Mouse (Mus musculus): ENCODE results near the gene Mast4. TPM values are rescaled to one million over a fixed set of nuclear protein-coding genes. Genes with fewer than 3 reads are reported as not detected.

Mast4 gene
- total and polyA plus RNA-seq, 2 experiments = 0.83 to 5.3 TPM

DNA sequence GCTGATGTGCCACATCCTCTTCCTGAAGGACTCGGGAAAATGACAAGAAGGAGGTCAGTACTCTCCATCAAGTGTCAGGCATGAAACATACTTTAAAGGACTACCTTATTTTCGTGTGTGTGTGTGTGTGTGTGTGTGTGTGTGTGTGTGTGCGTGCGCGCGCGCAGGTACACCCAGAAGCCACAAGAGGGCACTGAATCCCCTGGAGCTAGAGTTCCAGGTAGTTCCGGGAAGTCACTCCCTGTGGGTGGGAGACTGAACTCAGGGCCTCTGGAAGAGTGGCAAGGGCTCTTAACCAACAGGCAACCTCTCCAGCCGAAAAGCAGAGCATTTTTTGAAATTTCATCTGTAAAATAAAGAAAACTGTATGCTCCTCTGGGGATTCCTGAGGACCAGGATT lies 152.5 kb downstream of the Mast4 start:
- Histone ChIP-seq H3K4me1 (ENCODE audit: control insufficient read depth, insufficient read depth, low read length) (no peaks in the 10 kb centered on the region), H3K9ac (ENCODE audit: low read depth, low read length) (no peak overlapping the region), H3K27ac (replicated peaks; ENCODE audit: insufficient read depth, low read depth, low read length) (no peak overlapping the region), H3K27me3 (ENCODE audit: control insufficient read depth, insufficient read depth, low read length) (no peaks in the 10 kb centered on the region), H3K79me2 (ENCODE audit: control insufficient read depth, insufficient read depth, low read length) (no peaks in the 10 kb centered on the region), H3K36me3 (ENCODE audit: control insufficient read depth, insufficient read depth, low read length) (no peaks in the 10 kb centered on the region), H3K4me3 (ENCODE audit: insufficient read depth, low read depth, low read length) (no peak overlapping the region)
- 90% methylated on average over 9 of the region's 9 CpGs for WGBS
- no peak for TF ChIP-seq POLR2A (IDR thresholded peaks at IDR 0.05; ENCODE audit: extremely low read depth, insufficient read depth, low read length)
- TF ChIP-seq CTCF (IDR thresholded peaks at IDR 0.05; ENCODE audit: low read depth, low read length) = no peak
- no peak for DNase-seq (ENCODE audit: extremely low read depth, low read depth, low spot score)

DNA sequence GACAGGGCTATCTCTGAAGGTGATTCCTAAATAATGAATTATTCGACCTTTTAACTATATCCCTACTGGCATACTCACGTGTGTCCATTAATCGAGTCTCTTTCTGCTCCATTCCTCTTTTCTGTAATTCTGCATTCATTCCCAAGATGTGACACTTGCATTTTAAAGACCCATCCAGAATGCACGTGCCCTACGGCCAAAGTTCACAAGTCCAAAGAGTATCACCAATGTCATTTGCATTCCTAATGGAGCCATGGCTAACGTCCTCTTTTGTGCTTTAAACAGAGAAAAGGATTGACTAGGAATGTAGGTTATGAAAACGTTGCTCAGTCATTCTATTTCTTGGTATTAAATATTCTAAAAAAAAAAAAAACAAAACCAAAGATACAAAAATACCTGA lies 157.4 kb downstream of the Mast4 start:
- no peak overlapping the region for H3K9ac ChIP-seq (ENCODE audit: low read depth, low read length)
- no peak overlapping the region for H3K4me3 ChIP-seq (ENCODE audit: insufficient read depth, low read depth, low read length)
- H3K36me3 ChIP-seq (ENCODE audit: control insufficient read depth, insufficient read depth, low read length) = no peaks in the 10 kb centered on the region
- TF ChIP-seq CTCF (IDR thresholded peaks at IDR 0.05; ENCODE audit: low read depth, low read length) (no peak), POLR2A (IDR thresholded peaks at IDR 0.05; ENCODE audit: extremely low read depth, insufficient read depth, low read length) (no peak)
- H3K27ac ChIP-seq (replicated peaks; ENCODE audit: insufficient read depth, low read depth, low read length) = no peak overlapping the region
- DNase-seq (ENCODE audit: extremely low read depth, low read depth, low spot score) = peak; percentile 9
- H3K27me3 ChIP-seq (ENCODE audit: control insufficient read depth, insufficient read depth, low read length) = no peaks in the 10 kb centered on the region
- no peaks in the 10 kb centered on the region for H3K4me1 ChIP-seq (ENCODE audit: control insufficient read depth, insufficient read depth, low read length)
- 60% methylated on average over 7 of the region's 7 CpGs for WGBS
- H3K79me2 ChIP-seq (ENCODE audit: control insufficient read depth, insufficient read depth, low read length) = no peaks in the 10 kb centered on the region

DNA sequence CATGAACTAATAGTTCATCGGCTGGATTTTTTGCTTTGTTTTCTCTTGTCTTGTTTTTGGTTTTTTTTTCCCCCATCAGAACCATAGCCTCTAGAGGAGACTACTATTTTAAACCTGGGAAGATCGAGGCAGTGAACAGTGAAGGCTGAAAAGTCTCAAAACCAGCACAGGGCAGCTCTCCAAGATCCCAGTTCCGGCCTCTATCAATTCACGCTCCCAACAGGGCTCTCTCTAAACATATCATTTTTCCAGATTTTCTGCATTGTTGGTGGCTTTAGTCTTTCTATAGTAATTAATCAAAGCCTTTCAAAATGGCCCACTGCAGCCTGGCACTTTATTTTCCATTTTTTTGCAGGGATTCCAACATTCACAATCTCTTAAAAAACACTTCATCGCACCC lies 159.9 kb downstream of the Mast4 start:
- H3K9ac ChIP-seq (ENCODE audit: low read depth, low read length) = no peak overlapping the region
- WGBS = 78% methylated on average over 5 of the region's 5 CpGs
- no peaks in the 10 kb centered on the region for H3K27me3 ChIP-seq (ENCODE audit: control insufficient read depth, insufficient read depth, low read length)
- no peaks in the 10 kb centered on the region for H3K36me3 ChIP-seq (ENCODE audit: control insufficient read depth, insufficient read depth, low read length)
- no peak overlapping the region for H3K4me3 ChIP-seq (ENCODE audit: insufficient read depth, low read depth, low read length)
- H3K4me1 ChIP-seq (ENCODE audit: control insufficient read depth, insufficient read depth, low read length) = no peaks in the 10 kb centered on the region
- no peak overlapping the region for H3K27ac ChIP-seq (replicated peaks; ENCODE audit: insufficient read depth, low read depth, low read length)
- TF ChIP-seq POLR2A (IDR thresholded peaks at IDR 0.05; ENCODE audit: extremely low read depth, insufficient read depth, low read length) (no peak), CTCF (IDR thresholded peaks at IDR 0.05; ENCODE audit: low read depth, low read length) (no peak)
- no peak for DNase-seq (ENCODE audit: extremely low read depth, low read depth, low spot score)
- no peaks in the 10 kb centered on the region for H3K79me2 ChIP-seq (ENCODE audit: control insufficient read depth, insufficient read depth, low read length)

DNA sequence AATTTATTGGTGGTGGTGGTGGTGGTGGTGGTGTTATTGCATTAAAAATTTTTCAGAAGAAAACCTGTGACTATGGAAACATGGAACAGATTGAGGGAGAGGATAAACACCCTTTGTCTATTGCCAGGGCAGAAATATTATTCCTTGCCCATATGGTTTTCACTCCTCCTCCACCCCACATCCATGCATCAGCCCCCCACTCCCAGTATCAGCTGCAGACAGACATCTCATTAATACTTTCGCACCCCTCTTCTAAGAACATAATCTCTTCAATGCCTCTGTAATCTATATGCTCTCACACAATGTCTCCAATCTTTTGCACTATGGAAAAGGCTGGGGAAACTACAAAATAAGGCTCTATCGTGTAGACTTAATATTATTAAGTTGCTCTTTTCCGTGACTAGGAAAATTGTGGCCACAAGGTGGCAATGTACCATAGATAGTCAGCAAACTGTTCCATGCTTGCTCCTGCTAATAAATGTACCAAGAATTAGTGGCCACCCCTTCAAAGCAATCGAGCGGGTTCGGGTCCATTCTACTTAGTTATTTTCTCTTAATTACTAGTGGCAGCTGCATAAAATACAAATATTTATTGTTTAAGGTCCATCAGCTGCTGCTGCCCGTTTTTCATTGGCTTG lies 160.6 kb downstream of the Mast4 start:
- no peaks in the 10 kb centered on the region for H3K79me2 ChIP-seq (ENCODE audit: control insufficient read depth, insufficient read depth, low read length)
- no peak overlapping the region for H3K4me3 ChIP-seq (ENCODE audit: insufficient read depth, low read depth, low read length)
- no peak overlapping the region for H3K27ac ChIP-seq (replicated peaks; ENCODE audit: insufficient read depth, low read depth, low read length)
- H3K27me3 ChIP-seq (ENCODE audit: control insufficient read depth, insufficient read depth, low read length) = no peaks in the 10 kb centered on the region
- H3K9ac ChIP-seq (ENCODE audit: low read depth, low read length) = no peak overlapping the region
- no peak for TF ChIP-seq CTCF (IDR thresholded peaks at IDR 0.05; ENCODE audit: low read depth, low read length)
- TF ChIP-seq POLR2A (IDR thresholded peaks at IDR 0.05; ENCODE audit: extremely low read depth, insufficient read depth, low read length) = no peak
- 23% methylated on average over 7 of the region's 7 CpGs for WGBS
- peak; percentile 50 for DNase-seq (ENCODE audit: extremely low read depth, low read depth, low spot score)
- H3K4me1 ChIP-seq (ENCODE audit: control insufficient read depth, insufficient read depth, low read length) = no peaks in the 10 kb centered on the region
- H3K36me3 ChIP-seq (ENCODE audit: control insufficient read depth, insufficient read depth, low read length) = no peaks in the 10 kb centered on the region

DNA sequence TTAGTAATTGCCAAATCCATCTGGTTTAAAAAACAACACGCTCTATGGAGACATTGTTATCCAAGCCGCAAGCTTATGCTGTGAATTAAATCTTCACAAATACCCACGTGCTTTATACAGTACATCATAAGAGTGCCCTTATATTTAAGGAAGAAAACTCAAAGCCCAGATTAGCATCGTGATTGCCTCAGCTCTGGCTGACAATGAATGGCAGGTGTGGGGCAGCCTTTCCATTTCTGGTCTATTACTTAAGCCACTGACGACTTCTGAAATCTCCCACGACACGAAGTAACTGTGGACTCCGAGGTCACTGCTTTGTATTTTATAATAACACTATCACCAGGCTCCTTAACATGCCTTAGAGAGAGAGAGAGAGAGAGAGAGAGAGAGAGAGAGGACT lies 182.4 kb downstream of the Mast4 start:
- 91% methylated on average over 8 of the region's 8 CpGs for WGBS
- no peak overlapping the region for H3K4me3 ChIP-seq (ENCODE audit: insufficient read depth, low read depth, low read length)
- no peaks in the 10 kb centered on the region for H3K79me2 ChIP-seq (ENCODE audit: control insufficient read depth, insufficient read depth, low read length)
- TF ChIP-seq POLR2A (IDR thresholded peaks at IDR 0.05; ENCODE audit: extremely low read depth, insufficient read depth, low read length) (no peak), CTCF (IDR thresholded peaks at IDR 0.05; ENCODE audit: low read depth, low read length) (no peak)
- no peaks in the 10 kb centered on the region for H3K4me1 ChIP-seq (ENCODE audit: control insufficient read depth, insufficient read depth, low read length)
- no peaks in the 10 kb centered on the region for H3K27me3 ChIP-seq (ENCODE audit: control insufficient read depth, insufficient read depth, low read length)
- H3K9ac ChIP-seq (ENCODE audit: low read depth, low read length) = no peak overlapping the region
- H3K36me3 ChIP-seq (ENCODE audit: control insufficient read depth, insufficient read depth, low read length) = no peaks in the 10 kb centered on the region
- DNase-seq (ENCODE audit: extremely low read depth, low read depth, low spot score) = no peak
- H3K27ac ChIP-seq (replicated peaks; ENCODE audit: insufficient read depth, low read depth, low read length) = no peak overlapping the region

- WGBS = 69% methylated on average over 11 of the region's 11 CpGs
- H3K9ac ChIP-seq (ENCODE audit: low read depth, low read length) = no peak overlapping the region
- TF ChIP-seq POLR2A (IDR thresholded peaks at IDR 0.05; ENCODE audit: extremely low read depth, insufficient read depth, low read length) (no peak), CTCF (IDR thresholded peaks at IDR 0.05; ENCODE audit: low read depth, low read length) (no peak)
Observed at GRCm38 (mm10) chr13:103151171-103151570, 183.1 kb downstream of the Mast4 start.

More at GRCm38 (mm10) chr13:103151171-103151570, 183.1 kb downstream of the Mast4 start:
- Histone ChIP-seq H3K36me3 (ENCODE audit: control insufficient read depth, insufficient read depth, low read length) (no peaks in the 10 kb centered on the region), H3K27me3 (ENCODE audit: control insufficient read depth, insufficient read depth, low read length) (no peaks in the 10 kb centered on the region), H3K4me3 (ENCODE audit: insufficient read depth, low read depth, low read length) (no peak overlapping the region), H3K4me1 (ENCODE audit: control insufficient read depth, insufficient read depth, low read length) (no peaks in the 10 kb centered on the region), H3K79me2 (ENCODE audit: control insufficient read depth, insufficient read depth, low read length) (no peaks in the 10 kb centered on the region), H3K27ac (replicated peaks; ENCODE audit: insufficient read depth, low read depth, low read length) (no peak overlapping the region)
- no peak for DNase-seq (ENCODE audit: extremely low read depth, low read depth, low spot score)
